Mouse (Mus musculus) erythroblast, embryonic 14.5 days (primary cell): ENCODE measurements around the gene Prr29. TPM values are rescaled to one million over a fixed set of nuclear protein-coding genes. Genes with fewer than 3 reads are reported as not detected.

Source experiments
- H3K27me3 ChIP-seq: 2 replicates; pipeline ENCODE4 v1.6.1; 2012; ENCODE audit warnings: inconsistent platforms; ENCODE audit not compliant: control insufficient read depth
- H3K36me3 ChIP-seq: 2 replicates; pipeline ENCODE4 v1.6.1; 2012; ENCODE audit warnings: mild to moderate bottlenecking, inconsistent platforms; ENCODE audit not compliant: control insufficient read depth
- H3K4me1 ChIP-seq: 2 replicates; pipeline ENCODE4 v1.6.1; 2012; ENCODE audit warnings: inconsistent platforms; ENCODE audit not compliant: control insufficient read depth
- H3K4me3 ChIP-seq: replicated peaks from 2 replicates; pipeline ENCODE3; 2012; ENCODE audit warnings: moderate library complexity, mild to moderate bottlenecking, inconsistent platforms
- H3K9me3 ChIP-seq: 2 replicates; pipeline ENCODE4 v1.6.1; 2012; ENCODE audit warnings: low read length, inconsistent platforms, mixed read lengths; ENCODE audit not compliant: control insufficient read depth
- GATA1 ChIP-seq: IDR thresholded peaks from 2 replicates; pipeline ENCODE4 v1.6.1; 2012; ENCODE audit warnings: low read length, inconsistent platforms, mixed read lengths
- TAL1 ChIP-seq: IDR thresholded peaks from 3 replicates; pipeline ENCODE4 v1.6.1; 2012; ENCODE audit warnings: low read length, inconsistent platforms, mixed read lengths
- polyA plus RNA-seq: library from polyadenylated mRNA; stranded (reverse); fragments of >175 nt; gene quantifications from 2 replicates; pipeline ENCODE4 v1.2.3, GENCODE M21; 2012

The Prr29 gene
- polyA plus RNA-seq, 1 experiment = not detected

DNA sequence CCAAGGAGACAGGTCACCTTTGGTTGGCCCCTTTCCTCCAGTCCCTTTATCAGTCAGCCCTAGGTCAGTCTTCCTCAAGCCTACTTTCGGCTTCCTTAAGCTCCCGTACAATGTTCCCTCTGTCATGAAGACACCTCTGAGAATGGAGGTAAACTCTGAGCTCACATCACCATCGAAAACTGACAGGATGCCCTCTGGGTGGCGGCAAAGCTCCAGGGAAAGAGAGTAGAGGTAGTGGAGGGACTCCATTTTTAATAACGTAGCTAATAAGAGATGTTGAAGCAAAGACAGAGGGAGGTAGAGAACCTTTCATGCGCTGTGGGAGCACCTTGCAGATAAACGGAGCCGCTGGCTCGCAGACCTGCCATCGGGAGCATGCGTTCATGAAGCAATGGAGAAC, 15.7 kb downstream of the Prr29 start:
- Histone ChIP-seq H3K4me3 (no peak overlapping the region), H3K36me3 (no peaks in the 10 kb centered on the region), H3K9me3 (no peaks in the 10 kb centered on the region), H3K4me1 (peaks cover 21% of the 10 kb centered on the region), H3K27me3 (no peaks in the 10 kb centered on the region)
- no peak for TF ChIP-seq GATA1
- no peak for TF ChIP-seq TAL1

GRCm38 (mm10) chr11:106381883-106382282, 16.6 kb downstream of the Prr29 start:
- no peak overlapping the region for H3K4me3 ChIP-seq
- H3K36me3 ChIP-seq = no peaks in the 10 kb centered on the region
- no peak for TF ChIP-seq GATA1
- TF ChIP-seq TAL1 = no peak
- peaks cover 29% of the 10 kb centered on the region for H3K4me1 ChIP-seq
- no peaks in the 10 kb centered on the region for H3K9me3 ChIP-seq
- no peaks in the 10 kb centered on the region for H3K27me3 ChIP-seq

GRCm38 (mm10) chr11:106382424-106382823, 17.2 kb downstream of the Prr29 start:
- no peaks in the 10 kb centered on the region for H3K27me3 ChIP-seq
- TF ChIP-seq GATA1 (no peak), TAL1 (no peak)
- no peak overlapping the region for H3K4me3 ChIP-seq
- no peaks in the 10 kb centered on the region for H3K9me3 ChIP-seq
- no peaks in the 10 kb centered on the region for H3K36me3 ChIP-seq
- H3K4me1 ChIP-seq = peaks cover 29% of the 10 kb centered on the region

DNA sequence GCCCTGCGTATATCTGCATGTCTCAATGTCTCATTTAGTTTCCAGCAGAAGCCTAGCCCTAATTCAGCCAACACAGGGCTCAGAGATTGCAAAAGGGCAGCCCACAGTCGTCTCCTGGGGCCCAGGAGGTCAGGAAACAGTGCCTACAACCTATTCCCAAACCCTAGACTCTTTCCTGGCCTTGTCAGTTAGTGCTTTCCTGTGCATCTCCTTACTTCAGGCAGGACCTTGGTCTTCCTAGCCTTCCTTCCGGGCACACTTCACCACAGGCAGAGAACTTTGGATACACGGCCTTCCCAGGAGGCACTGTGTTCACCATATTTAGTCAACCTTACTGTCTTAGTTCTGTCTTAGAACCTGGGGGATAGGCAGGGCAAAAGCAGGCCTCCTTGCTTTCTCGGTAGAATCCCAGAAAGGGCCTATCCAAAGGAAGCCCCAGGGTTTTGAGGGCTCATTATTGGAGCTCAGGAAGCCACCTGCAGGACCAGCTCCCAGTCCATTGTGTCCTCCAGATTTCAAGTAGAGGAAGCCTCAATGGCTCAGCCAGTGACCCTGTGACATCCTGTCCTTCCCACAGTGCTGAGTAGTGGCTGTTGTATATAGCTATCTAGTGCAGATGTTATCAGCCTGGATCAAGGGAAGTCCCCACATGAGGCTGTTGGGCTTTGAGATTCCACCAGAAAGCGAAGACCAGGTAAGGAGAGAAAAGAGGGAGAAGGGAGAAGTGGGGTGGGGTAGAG, 17.9 kb downstream of the Prr29 start:
- H3K36me3 ChIP-seq = no peaks in the 10 kb centered on the region
- no peak for TF ChIP-seq GATA1
- no peak overlapping the region for H3K4me3 ChIP-seq
- peaks cover 34% of the 10 kb centered on the region for H3K4me1 ChIP-seq
- H3K27me3 ChIP-seq = no peaks in the 10 kb centered on the region
- no peaks in the 10 kb centered on the region for H3K9me3 ChIP-seq

- no peak for TF ChIP-seq GATA1
- no peak for TF ChIP-seq TAL1
- H3K4me1 ChIP-seq = peaks cover 38% of the 10 kb centered on the region
- no peak overlapping the region for H3K4me3 ChIP-seq
- H3K36me3 ChIP-seq = no peaks in the 10 kb centered on the region
- no peaks in the 10 kb centered on the region for H3K9me3 ChIP-seq
- no peaks in the 10 kb centered on the region for H3K27me3 ChIP-seq
These were observed 21.1 kb downstream of the Prr29 start for GRCm38 (mm10) chr11:106386409-106386808.

GRCm38 (mm10) chr11:106387020-106387419, 21.7 kb downstream of the Prr29 start:
- Histone ChIP-seq H3K27me3 (no peaks in the 10 kb centered on the region), H3K9me3 (no peaks in the 10 kb centered on the region), H3K4me1 (peaks cover 37% of the 10 kb centered on the region), H3K4me3 (no peak overlapping the region), H3K36me3 (no peaks in the 10 kb centered on the region)
- no peak for TF ChIP-seq TAL1
- no peak for TF ChIP-seq GATA1

GRCm38 (mm10) chr11:106387791-106388216, 22.5 kb downstream of the Prr29 start, which contains the start of gene Icam2:
Gene Icam2 (minus strand): TSS chr11:106388075.
- H3K9me3 ChIP-seq = no peaks in the 10 kb centered on the region
- TF ChIP-seq GATA1 = no peak
- no peak for TF ChIP-seq TAL1
- H3K4me3 ChIP-seq = no peak within 1 kb of the TSS
- peaks cover 37% of the 10 kb centered on the region for H3K4me1 ChIP-seq
- H3K36me3 ChIP-seq = no peaks in the 10 kb centered on the region
- no peaks in the 10 kb centered on the region for H3K27me3 ChIP-seq

GRCm38 (mm10) chr11:106389611-106390010, 24.3 kb downstream of the Prr29 start:
- Histone ChIP-seq H3K4me1 (peaks cover 48% of the 10 kb centered on the region), H3K36me3 (peaks cover 14% of the 10 kb centered on the region), H3K4me3 (no peak overlapping the region), H3K9me3 (no peaks in the 10 kb centered on the region), H3K27me3 (no peaks in the 10 kb centered on the region)
- no peak for TF ChIP-seq GATA1
- no peak for TF ChIP-seq TAL1

- TF ChIP-seq GATA1 = no peak
- TF ChIP-seq TAL1 = no peak
- H3K27me3 ChIP-seq = no peaks in the 10 kb centered on the region
- H3K9me3 ChIP-seq = no peaks in the 10 kb centered on the region
- no peak overlapping the region for H3K4me3 ChIP-seq
- H3K4me1 ChIP-seq = peaks cover 53% of the 10 kb centered on the region
- H3K36me3 ChIP-seq = peaks cover 20% of the 10 kb centered on the region
These were observed 25.5 kb downstream of the Prr29 start for GRCm38 (mm10) chr11:106390757-106391156.
